Mouse (Mus musculus) myocyte (in vitro differentiated cells): ENCODE data around the gene Krtcap2. TPM values are rescaled to one million over a fixed set of nuclear protein-coding genes. Genes with fewer than 3 reads are reported as not detected.

ENCODE experiments used
- H3K27me3 ChIP-seq: one replicate; pipeline ENCODE4 v1.6.1; 2011; ENCODE audit not compliant: control insufficient read depth, insufficient read depth, insufficient read length
- H3K36me3 ChIP-seq: one replicate; pipeline ENCODE4 v1.6.1; 2011; ENCODE audit not compliant: control insufficient read depth, insufficient read depth
- H3K4me2 ChIP-seq: one replicate; pipeline ENCODE4 v1.6.1; 2011; ENCODE audit warnings: low read depth, control low read depth
- H3K4me3 ChIP-seq: one replicate; pipeline ENCODE4 v1.5.1; 2011; ENCODE audit warnings: mild to moderate bottlenecking, control low read depth, moderate library complexity
- H3K79me2 ChIP-seq: one replicate; pipeline ENCODE4 v1.6.1; 2011; ENCODE audit not compliant: control insufficient read depth, insufficient read depth
- H3ac ChIP-seq: one replicate; pipeline ENCODE4 v1.6.1; 2011; ENCODE audit not compliant: control insufficient read depth, insufficient read length
- CEBPB ChIP-seq: IDR thresholded peaks from 2 replicates; pipeline ENCODE4 v1.6.1; 2011; ENCODE audit warnings: mild to moderate bottlenecking, moderate library complexity; ENCODE audit not compliant: poor library complexity, insufficient read depth, severe bottlenecking
- E2F4 ChIP-seq: IDR thresholded peaks from one replicate; pipeline ENCODE4 v1.6.1; 2011; ENCODE audit warnings: mild to moderate bottlenecking, control low read depth, moderate library complexity; ENCODE audit not compliant: insufficient read depth
- MAX ChIP-seq: IDR thresholded peaks from one replicate; pipeline ENCODE4 v1.6.1; 2011; ENCODE audit warnings: low read depth, mild to moderate bottlenecking, control low read depth
- MYOD1 ChIP-seq, 3 experiments: IDR thresholded peaks; one replicate each; pipeline ENCODE4 v1.6.1; 2011; ENCODE audit warnings: control low read depth in 2 of 3, low read depth in 2 of 3, mild to moderate bottlenecking in 2 of 3, moderate library complexity in 1 of 3; ENCODE audit not compliant: insufficient read length in 2 of 3, control insufficient read depth in 1 of 3
- MYOG ChIP-seq, 3 experiments: IDR thresholded peaks; one replicate each; pipeline ENCODE4 v1.6.1; 2011; ENCODE audit warnings: control low read depth in 2 of 3, low read depth in 2 of 3, mild to moderate bottlenecking in 2 of 3; ENCODE audit not compliant: insufficient read length in 2 of 3, control insufficient read depth in 1 of 3, insufficient read depth in 1 of 3
- POLR2A ChIP-seq: IDR thresholded peaks from one replicate; pipeline ENCODE4 v1.6.1; 2011; ENCODE audit warnings: low read depth, mild to moderate bottlenecking, control low read depth, moderate library complexity; ENCODE audit not compliant: insufficient read length
- POLR2AphosphoS2 ChIP-seq: IDR thresholded peaks from one replicate; pipeline ENCODE4 v1.6.1; 2011; ENCODE audit warnings: low read depth, control low read depth; ENCODE audit not compliant: insufficient read length
- REST ChIP-seq: IDR thresholded peaks from one replicate; pipeline ENCODE4 v1.6.1; 2011; ENCODE audit warnings: mild to moderate bottlenecking, control low read depth, moderate library complexity; ENCODE audit not compliant: insufficient read depth, insufficient read length
- SRF ChIP-seq: IDR thresholded peaks from one replicate; pipeline ENCODE4 v1.6.1; 2011; ENCODE audit warnings: low read depth; ENCODE audit not compliant: control insufficient read depth, insufficient read length
- TCF12 ChIP-seq: IDR thresholded peaks from one replicate; pipeline ENCODE4 v1.6.1; 2011; ENCODE audit warnings: mild to moderate bottlenecking, control low read depth; ENCODE audit not compliant: poor library complexity, insufficient read depth, severe bottlenecking
- TCF3 ChIP-seq: IDR thresholded peaks from one replicate; pipeline ENCODE4 v1.6.1; 2011; ENCODE audit warnings: low read depth, control low read depth; ENCODE audit not compliant: insufficient read length
- USF1 ChIP-seq: IDR thresholded peaks from one replicate; pipeline ENCODE4 v1.6.1; 2011; ENCODE audit warnings: low read depth, mild to moderate bottlenecking, control low read depth, moderate library complexity
- polyA plus RNA-seq: library from polyadenylated mRNA; unstranded; fragments of >200 nt; fragmentation: generic; extraction: Trizol; gene quantifications from one replicate; pipeline ENCODE4 v1.2.1, GENCODE M21; 2012; ENCODE audit warnings: missing spikeins

Gene Krtcap2
- polyA plus RNA-seq, 1 experiment, result 371 TPM

DNA sequence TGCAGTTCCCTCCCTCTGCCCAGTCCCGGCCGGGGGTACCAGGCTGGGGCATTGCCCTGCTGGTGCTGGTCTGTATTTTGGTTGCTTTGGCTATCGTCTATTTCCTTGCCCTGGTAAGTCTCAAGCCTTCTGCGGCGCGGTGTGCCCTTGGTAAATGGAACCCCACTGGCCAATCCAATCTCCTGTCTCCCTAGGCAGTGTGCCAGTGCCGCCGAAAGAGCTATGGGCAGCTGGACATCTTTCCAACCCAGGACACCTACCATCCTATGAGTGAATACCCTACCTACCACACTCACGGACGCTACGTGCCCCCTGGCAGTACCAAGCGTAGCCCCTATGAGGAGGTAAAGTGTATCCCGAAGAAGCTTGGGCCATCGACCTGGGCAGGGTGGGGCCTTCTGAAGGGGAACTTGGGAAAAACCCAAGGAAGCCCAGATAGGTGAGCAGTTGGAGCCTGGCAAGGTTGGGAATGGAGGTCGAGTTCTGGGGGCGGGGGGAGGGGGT lies 13.9 kb upstream of the Krtcap2 start:
- Histone ChIP-seq H3K27me3 (no peaks in the 10 kb centered on the region), H3K36me3 (no peaks in the 10 kb centered on the region), H3ac (no peak overlapping the region), H3K4me3 (no peak overlapping the region), H3K79me2 (no peaks in the 10 kb centered on the region), H3K4me2 (no peak overlapping the region)
- TF ChIP-seq E2F4, result no peak
- no peak for TF ChIP-seq POLR2A
- TF ChIP-seq MYOD1 (IDR thresholded peaks at IDR 0.05; ENCODE audit: control insufficient read depth in 1 of 3, insufficient read length in 2 of 3, low read depth in 2 of 3), result no peak

DNA sequence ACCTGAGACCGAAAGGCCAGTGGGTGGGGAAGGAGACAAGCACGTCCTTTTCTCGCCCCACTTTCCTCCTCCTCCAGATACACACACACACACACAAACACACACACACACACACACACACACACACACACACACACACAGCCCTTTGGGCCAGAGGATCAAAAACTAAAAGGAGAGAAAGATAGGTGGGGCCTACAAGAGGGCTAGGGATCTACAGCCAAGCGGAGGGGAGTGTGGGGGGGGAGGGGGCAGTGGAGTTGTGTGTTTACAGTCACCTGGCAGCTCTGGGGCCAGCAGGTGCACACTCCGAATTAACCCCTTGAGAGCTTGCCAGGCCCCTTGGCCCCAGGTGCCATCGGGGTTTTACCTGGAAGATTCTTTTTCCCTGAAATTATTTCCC lies 13.2 kb upstream of the Krtcap2 start:
- H3K4me3 ChIP-seq, result no peak overlapping the region
- H3K27me3 ChIP-seq, result no peaks in the 10 kb centered on the region
- H3K4me2 ChIP-seq, result no peak overlapping the region
- no peaks in the 10 kb centered on the region for H3K79me2 ChIP-seq
- no peak overlapping the region for H3ac ChIP-seq
- TF ChIP-seq TCF12 (no peak), POLR2AphosphoS2 (no peak), TCF3 (no peak), REST (no peak)
- no peaks in the 10 kb centered on the region for H3K36me3 ChIP-seq

DNA sequence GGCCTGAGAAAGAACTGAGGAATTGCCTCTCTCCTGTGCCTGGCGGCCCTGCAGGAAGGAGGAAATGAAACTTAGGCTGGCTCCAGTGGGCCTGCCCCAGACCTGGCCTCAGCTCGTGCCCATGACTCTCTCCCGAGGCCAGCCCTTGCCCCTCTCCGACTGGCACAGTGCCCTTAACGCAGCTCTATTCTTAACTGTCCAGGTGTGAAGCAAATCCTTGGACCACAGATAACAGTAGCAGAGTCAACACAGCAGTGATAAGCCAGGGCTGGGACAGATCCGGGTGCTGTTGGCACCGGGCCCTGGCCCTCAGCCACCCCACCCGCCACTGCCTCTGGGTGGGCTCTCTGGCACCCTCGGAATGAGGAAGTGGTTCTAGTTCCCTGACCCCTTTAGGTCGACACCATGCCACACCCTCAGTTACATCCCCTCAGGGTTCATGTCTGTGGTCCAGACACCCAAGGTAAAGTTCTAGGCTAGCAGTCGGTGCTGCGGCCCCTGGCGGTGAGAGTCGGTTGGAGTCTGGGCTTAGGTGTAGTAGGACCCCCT lies 12.1 kb upstream of the Krtcap2 start:
- H3K79me2 ChIP-seq, result no peaks in the 10 kb centered on the region
- no peak overlapping the region for H3K4me3 ChIP-seq
- H3ac ChIP-seq, result no peak overlapping the region
- no peak overlapping the region for H3K4me2 ChIP-seq
- H3K36me3 ChIP-seq, result no peaks in the 10 kb centered on the region
- no peaks in the 10 kb centered on the region for H3K27me3 ChIP-seq
- no peak for TF ChIP-seq TCF12

DNA sequence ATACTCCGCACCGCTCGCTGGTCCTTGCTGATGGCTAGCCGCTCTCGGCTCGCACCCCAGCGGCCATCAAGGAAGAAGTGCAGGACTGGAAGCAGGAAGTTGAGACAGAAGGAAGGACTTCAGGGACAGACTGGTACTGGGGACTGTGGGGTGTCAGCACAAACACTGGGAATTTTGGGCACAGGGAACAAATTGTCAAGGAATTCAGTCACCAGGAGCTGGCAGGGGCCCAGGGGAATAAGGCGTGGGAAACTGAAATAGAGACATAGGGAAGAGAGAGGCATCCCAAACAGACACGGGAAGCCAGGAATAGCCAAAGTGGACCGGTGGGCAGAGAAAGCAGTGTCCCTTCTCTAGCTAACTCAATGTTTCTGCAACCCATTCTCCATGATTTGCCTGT lies 9.2 kb upstream of the Krtcap2 start:
- Histone ChIP-seq H3K4me3 (no peak overlapping the region), H3K27me3 (no peaks in the 10 kb centered on the region), H3K79me2 (no peaks in the 10 kb centered on the region), H3ac (no peak overlapping the region), H3K4me2 (no peak overlapping the region), H3K36me3 (peaks cover 1% of the 10 kb centered on the region)
- TF ChIP-seq E2F4, result no peak
- no peak for TF ChIP-seq POLR2A
- TF ChIP-seq MAX, result no peak
- no peak for TF ChIP-seq TCF12
- TF ChIP-seq REST, result no peak
- TF ChIP-seq TCF3, result no peak
- no peak for TF ChIP-seq USF1
- no peak for TF ChIP-seq CEBPB
- TF ChIP-seq POLR2AphosphoS2, result no peak
- TF ChIP-seq SRF, result no peak
- no peak for TF ChIP-seq MYOD1 (IDR thresholded peaks at IDR 0.05; ENCODE audit: control insufficient read depth in 1 of 3, insufficient read length in 2 of 3, low read depth in 2 of 3)
- no peak for TF ChIP-seq MYOG (IDR thresholded peaks at IDR 0.05; ENCODE audit: control insufficient read depth in 1 of 3, insufficient read depth in 1 of 3, insufficient read length in 2 of 3, low read depth in 2 of 3)

DNA sequence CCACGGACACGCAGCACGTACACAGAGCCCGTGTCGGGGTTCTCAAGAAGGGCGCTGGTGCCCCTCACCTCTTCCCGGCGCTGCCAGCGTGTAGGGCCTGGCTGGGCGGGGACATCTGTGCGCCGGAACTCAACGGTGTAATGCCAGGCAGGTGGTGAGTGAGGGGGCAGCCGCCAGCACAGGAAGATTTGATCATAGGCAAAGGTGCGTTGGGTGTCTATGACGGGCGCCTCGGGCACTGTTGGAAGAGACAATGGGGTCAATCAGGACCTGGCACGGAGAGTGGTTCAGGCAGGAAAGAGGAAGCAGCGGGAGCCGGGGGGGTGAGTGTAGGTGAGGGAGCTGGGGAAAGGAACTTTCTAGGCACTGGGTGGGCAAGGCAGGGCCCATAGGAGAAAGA lies 8.1 kb upstream of the Krtcap2 start:
- Histone ChIP-seq H3K79me2 (no peaks in the 10 kb centered on the region), H3K4me3 (no peak overlapping the region), H3K36me3 (peaks cover 9% of the 10 kb centered on the region), H3ac (no peak overlapping the region), H3K4me2 (no peak overlapping the region), H3K27me3 (no peaks in the 10 kb centered on the region)
- no peak for TF ChIP-seq TCF12
- no peak for TF ChIP-seq MAX
- TF ChIP-seq TCF3, result no peak
- no peak for TF ChIP-seq USF1
- TF ChIP-seq POLR2A, result no peak
- no peak for TF ChIP-seq E2F4
- no peak for TF ChIP-seq MYOD1 (IDR thresholded peaks at IDR 0.05; ENCODE audit: control insufficient read depth in 1 of 3, insufficient read length in 2 of 3, low read depth in 2 of 3)
- TF ChIP-seq POLR2AphosphoS2, result no peak
- no peak for TF ChIP-seq CEBPB
- no peak for TF ChIP-seq SRF
- no peak for TF ChIP-seq MYOG (IDR thresholded peaks at IDR 0.05; ENCODE audit: control insufficient read depth in 1 of 3, insufficient read depth in 1 of 3, insufficient read length in 2 of 3, low read depth in 2 of 3)
- no peak for TF ChIP-seq REST
